Mouse (Mus musculus) liver, embryonic 14.5 days (tissue): ENCODE measurements around the gene Tle4.

Experiments
- CTCF ChIP-seq: IDR thresholded peaks from 2 replicates; pipeline ENCODE4 v1.5.1; 2016; ENCODE audit warnings: antibody characterized with exemption, low read depth, control low read depth
- EP300 ChIP-seq: IDR thresholded peaks from 2 replicates; pipeline ENCODE4 v1.6.1; 2016; ENCODE audit warnings: antibody characterized with exemption, low read depth

DNA sequence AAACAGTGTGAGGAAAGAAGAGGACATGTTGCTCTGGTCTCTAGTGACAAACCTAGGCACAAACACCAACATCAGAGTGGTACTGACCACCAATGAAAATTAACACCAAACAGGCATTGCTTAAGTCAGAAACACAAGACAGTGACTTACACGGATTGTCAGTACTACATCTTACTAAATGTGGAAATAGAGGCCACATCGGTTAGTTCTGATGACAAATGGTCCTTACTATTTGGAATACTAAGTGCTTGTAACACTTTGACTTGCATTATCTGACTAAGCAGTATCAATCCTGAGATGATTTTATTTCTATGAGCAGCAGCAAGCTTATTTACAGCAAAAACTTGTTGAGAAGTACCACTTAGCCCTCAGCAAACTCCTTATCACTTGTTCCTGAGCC lies 89.9 kb downstream of the Tle4 start:
- no peak for TF ChIP-seq CTCF
- no peak for TF ChIP-seq EP300
